Mouse (Mus musculus): ENCODE data around the gene Ubl7.

Gene Ubl7

DNA sequence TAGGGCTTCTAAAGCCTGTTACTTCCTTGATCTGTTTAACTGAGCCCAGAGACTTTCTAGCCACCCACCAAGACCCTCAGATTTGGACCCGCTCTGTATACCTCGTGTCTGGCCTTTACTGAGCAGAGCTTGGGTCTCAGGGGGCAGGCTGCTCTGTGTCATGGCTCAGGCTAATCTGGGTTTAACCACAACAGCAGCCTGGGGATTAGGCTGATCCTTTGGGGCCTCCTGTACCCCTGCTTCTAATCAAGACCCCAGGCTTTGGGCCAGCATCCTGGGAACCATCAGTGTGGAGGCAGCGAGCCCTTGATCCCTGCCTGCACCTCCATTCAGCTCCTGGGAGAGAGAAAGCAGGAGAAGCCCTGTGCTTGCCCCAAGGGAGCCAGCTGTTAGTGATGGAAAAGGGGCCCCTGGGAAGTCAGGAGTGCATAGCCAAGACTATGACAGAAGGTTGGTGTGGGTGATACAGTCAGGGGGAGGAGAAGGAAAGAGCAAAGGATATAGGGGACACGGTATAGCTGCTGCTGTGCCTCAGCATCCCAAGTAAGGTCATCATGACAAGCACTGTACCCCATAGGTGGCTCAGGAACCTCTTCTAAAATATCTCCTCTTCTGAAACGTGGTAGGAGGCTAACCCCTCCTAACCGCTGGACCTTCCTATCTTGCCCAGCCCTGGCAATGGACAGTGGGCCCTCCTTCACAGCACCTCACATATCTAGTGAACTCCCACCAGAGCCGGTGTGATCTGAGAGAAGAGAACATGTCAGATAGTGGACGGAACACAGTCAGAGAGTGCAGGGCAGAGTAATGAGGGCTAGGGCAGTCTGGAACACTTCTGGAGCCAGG, 35.2 kb downstream of the Ubl7 start:
- no peak for ATAC-seq (ENCODE audit: insufficient number of reproducible peaks, low FRiP score, low TSS enrichment)

DNA sequence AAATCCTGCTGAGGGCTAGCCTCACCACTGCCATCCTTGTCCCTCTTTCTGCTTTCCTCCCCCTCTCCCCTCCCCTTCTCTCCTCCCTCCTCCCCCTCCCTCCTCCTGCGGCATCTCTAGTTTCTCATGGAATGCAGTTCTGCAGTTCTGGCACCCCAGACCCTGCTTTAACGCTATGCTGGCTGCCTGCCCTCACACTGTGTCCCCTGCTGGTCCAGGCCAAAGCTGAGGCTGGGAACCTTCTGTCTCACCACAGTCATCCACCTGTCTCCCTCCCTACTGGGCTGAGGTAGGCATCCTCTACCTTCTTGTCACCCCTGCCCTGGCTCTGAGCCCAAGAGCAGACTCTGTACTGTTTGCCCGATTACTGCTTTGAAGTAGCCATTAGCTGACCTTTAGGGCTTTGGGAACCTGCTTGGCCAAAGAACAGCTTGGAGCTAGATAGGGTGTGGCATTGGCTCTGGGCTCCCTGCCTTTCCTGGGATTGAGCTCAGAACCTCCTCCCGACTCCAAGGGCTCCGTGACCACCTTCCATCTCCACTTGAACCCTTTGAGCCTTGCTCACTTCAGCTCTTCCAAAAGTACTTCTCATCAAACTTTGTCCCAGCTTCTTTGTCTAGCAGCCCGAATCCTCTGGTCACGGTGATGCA, 36.7 kb downstream of the Ubl7 start:
- ATAC-seq (ENCODE audit: insufficient number of reproducible peaks, low FRiP score, low TSS enrichment): peak; percentile 47; the same call in 1 of the 2 replicates

DNA sequence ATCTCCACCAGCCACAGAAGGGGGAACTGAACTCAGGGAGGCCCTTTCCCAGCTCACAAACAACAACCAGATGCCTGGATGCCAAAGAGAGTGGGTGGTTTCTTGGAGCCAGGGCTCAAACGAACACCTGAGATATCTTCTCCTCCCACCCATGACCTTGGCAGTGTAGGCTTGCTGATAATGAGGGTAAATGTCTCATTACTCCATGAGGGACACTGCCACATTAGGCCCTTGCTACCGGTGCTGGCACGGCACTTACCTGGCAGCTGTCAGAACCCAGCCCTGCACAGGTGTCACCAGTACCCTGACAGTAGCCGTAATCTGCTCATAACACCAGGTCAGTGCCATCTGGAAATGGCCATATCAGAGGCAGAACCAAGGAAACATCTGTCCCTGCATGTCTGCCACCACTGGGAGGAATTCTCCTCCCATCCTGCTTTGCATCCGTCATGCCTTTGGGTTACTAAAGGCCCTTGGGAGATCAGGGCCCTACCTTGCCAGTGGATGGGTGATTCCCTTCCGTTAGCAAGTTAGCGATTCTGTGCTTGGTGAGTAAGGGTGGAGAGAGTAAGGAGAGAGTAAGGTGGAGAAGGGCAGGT, 37.7 kb downstream of the Ubl7 start:
- no peak for ATAC-seq (ENCODE audit: insufficient number of reproducible peaks, low FRiP score, low TSS enrichment)

DNA sequence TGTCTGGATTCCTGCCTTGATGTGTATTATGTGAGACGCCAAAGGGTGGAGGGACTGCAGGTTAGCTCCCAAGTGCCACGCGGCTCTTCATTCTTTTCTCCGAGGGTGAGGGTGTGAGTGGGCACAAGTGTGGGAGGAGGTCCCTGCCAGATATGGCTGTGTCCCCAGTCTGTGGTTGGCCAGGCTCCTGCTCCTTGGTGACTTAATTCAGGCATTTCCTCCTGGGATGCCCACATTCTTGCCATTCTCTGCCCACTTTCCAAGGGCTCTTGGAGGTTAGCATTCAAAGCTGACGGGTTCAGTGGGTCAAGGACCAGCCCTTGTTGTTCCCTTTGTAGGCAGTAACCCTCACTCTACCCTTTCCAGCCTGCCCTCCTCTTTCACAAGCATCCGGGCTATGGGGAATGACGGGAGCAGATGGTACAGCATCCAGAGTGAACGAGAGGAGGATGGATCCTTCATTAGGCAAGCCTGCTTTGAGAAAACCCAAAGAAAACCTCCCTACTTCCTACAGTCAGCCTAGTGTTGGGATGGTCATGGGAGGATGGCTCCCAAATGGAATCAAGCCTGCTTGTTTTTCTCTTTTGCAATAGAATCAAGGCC, 38.4 kb downstream of the Ubl7 start:
- ATAC-seq (ENCODE audit: insufficient number of reproducible peaks, low FRiP score, low TSS enrichment): no peak

DNA sequence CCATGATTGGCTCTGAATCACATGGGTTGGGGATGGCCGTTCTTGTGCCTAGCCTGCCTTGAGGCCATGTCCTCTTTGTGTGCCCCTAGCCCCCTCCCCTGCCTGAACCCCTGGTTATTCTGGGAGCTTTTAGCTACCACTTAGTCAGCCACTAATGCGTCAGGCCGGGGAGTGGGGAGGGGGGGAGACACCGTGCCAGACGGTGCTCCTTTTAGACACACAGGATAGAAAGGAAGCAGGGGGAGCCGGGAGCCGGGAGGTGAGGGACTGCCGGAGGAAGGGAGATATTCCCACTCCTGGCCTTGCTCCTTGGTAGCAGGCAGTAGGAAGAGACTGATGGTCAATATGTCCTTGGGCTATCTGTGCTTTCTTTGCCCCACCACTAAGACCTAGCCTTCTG, 39.1 kb downstream of the Ubl7 start:
- no peak for ATAC-seq (ENCODE audit: insufficient number of reproducible peaks, low FRiP score, low TSS enrichment)

DNA sequence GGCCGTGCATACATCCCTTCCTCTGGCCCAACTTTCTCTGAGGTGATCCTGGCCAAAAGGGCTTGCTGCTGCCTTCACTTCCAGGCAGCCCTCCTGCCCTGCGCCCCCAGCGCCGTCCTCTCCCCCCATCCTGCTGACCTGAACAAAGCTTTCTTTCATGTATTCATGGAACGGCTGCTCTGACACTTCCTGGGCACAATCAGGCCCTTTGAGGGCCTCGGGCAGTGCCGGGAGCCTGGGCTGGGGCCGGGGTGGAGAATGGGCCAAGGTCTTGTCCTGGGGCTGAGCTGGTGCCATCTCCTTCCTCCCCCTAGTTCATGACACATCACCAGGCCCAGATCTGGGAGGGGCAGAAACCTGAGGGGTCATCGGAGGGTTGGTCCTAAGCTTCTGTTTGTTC, 39.7 kb downstream of the Ubl7 start:
- no peak for ATAC-seq (ENCODE audit: insufficient number of reproducible peaks, low FRiP score, low TSS enrichment)

DNA sequence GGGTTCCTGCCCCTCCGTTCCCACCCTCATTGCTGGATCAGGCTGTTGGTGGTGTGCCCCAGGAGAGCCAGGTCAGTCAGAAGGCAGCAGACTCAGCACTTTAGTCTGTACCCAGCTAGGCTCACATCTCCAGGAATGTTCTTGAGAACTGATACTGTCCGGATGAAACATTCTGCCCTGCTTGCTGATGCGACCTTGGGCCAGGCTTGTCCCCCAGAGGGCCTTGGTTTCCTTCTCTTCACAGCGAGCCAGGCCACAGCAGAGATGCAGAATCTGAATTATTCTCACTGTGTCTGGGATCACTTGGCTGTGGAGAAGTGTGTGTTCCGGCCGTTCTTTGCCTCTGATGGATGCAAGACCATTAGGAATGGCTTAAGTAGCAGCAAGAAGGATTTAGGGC, 41.2 kb downstream of the Ubl7 start:
- ATAC-seq (ENCODE audit: insufficient number of reproducible peaks, low FRiP score, low TSS enrichment): no peak

DNA sequence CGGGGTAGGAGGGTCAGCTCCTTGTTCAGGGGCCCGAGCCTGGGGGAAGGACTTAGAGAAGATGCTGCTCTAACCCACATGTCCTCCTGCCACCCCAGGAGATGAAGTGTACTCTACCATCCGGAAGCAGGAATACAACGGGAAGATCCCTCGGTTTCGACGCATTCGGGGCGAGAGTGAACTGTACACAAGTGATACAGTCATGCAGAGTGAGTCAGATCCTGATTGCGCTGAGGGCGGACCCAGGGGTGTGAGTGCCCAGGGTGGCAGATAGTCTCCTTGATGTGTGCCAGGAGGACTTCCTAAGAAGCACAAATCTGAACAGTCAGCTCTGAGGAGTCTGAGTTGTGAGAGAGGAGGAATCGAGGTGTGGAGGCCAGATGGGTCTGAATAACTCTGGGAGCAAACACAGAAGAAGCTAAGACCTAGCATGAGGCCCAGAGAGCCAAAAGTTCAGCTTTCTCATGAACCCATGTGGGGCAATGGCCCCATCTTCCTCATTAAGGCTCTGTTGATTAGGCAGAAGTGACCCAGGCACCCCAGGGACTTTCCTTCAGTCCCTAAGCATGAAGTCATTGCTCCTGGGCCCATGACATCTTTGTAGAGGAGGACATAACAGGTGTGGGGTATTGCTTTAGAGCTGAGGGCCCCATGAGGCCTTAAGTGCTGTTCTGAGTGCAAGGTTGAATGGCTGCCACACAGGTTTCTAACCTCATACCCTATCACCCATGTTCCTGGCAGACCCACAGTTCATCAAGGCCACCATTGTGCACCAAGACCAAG, 44.4 kb downstream of the Ubl7 start:
- no peak for ATAC-seq (ENCODE audit: insufficient number of reproducible peaks, low FRiP score, low TSS enrichment)

DNA sequence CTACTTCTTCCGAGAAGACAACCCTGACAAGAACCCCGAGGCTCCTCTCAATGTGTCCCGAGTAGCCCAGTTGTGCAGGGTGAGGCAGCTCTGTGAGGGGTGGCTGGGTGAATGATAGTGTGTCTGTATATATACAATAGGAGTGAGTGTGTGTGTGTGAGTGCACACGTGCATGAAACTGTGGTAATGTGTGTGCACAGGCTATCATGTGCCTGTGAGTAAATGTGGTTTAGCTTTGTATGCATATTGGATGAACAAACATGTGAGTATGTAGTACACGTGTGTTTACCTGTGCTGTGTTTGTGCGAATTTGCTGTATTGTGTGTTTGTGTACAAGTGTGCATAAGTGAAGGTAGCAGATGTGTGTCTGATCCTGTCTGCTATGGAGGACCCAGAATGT, 45.0 kb downstream of the Ubl7 start:
- ATAC-seq (ENCODE audit: insufficient number of reproducible peaks, low FRiP score, low TSS enrichment): no peak

DNA sequence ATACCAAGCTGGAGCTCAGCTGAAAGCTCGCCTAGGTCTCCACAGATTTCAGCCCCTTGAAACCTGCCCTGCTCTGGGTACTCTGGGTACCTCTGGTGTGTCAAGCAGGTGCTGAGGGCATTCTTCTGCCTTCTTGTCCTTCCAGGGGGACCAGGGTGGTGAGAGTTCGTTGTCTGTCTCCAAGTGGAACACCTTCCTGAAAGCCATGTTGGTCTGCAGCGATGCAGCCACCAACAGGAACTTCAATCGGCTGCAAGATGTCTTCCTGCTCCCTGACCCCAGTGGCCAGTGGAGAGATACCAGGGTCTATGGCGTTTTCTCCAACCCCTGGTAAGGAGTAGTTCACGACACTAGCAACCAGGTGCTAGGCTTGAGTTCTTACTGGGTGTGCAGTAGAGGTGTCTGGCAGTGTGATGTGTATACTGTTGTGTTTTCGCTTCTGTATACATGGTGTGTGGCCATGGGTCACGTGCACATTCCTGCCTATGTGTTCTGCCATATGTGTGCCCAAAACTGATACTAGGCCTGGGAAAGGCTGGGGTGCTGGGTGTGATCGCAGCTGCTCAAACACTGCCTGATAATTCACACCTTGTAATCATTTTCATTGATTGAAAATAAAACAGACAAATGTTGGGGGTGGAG, 45.5 kb downstream of the Ubl7 start:
- no peak for ATAC-seq (ENCODE audit: insufficient number of reproducible peaks, low FRiP score, low TSS enrichment)

DNA sequence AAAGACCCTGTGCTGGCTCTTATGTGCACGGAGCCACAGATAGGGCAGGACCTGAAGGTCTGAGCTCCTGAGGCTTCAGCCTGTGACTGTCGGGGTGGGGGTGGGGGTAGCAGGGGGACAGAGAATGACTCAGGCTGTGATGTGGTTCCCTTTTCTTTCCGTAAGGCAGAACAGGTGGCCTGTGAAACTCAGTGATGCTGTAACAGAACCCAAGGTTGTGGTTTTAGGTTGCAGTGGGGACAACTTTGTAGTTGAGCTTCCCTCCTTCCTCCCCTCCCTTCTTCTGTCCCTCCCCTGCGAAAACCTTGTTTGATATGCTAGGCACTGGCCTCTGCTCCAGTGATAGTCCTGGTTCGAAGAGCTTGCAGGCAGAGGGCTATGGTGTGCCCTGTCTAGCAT, 46.1 kb downstream of the Ubl7 start:
- ATAC-seq (ENCODE audit: insufficient number of reproducible peaks, low FRiP score, low TSS enrichment): no peak

DNA sequence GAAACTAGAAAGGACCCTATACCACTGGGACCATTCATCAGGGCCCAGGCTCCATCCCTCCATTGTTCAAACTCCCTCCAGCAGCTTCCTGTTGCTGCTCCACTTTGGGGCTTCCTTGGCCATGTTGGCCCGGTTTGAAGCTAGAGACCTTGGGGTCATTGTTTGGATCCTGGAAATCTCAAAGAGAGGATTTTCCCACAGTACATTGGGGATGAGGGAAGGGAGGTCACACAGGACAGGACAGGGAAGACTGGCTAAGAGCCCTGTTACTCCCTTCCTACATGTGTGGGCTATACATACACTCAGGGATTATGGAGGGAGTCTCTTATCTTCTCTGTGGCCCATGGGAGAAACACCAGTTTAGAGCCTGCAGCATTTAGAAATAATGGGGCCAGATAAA, 47.8 kb downstream of the Ubl7 start:
- no peak for ATAC-seq (ENCODE audit: insufficient number of reproducible peaks, low FRiP score, low TSS enrichment)

DNA sequence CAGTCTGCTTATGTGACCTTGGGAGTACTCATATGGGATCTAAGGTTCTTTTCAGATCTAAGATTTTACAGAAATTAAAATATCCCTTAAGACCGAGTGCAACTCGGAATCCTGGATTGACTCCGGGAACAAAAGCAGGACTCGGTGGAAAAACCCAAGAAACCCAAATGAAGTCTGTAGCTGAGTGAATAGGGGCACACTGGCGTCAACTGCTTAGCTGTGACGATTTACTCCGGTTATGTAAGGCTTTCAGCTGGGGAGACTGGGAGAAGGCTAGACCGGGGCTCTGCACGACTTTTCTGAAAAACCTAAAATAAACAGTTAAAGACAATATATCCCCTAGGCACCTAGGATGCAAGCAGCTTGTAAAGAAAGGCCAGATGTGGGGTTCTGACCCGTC, 48.6 kb downstream of the Ubl7 start:
- ATAC-seq (ENCODE audit: insufficient number of reproducible peaks, low FRiP score, low TSS enrichment): no peak

DNA sequence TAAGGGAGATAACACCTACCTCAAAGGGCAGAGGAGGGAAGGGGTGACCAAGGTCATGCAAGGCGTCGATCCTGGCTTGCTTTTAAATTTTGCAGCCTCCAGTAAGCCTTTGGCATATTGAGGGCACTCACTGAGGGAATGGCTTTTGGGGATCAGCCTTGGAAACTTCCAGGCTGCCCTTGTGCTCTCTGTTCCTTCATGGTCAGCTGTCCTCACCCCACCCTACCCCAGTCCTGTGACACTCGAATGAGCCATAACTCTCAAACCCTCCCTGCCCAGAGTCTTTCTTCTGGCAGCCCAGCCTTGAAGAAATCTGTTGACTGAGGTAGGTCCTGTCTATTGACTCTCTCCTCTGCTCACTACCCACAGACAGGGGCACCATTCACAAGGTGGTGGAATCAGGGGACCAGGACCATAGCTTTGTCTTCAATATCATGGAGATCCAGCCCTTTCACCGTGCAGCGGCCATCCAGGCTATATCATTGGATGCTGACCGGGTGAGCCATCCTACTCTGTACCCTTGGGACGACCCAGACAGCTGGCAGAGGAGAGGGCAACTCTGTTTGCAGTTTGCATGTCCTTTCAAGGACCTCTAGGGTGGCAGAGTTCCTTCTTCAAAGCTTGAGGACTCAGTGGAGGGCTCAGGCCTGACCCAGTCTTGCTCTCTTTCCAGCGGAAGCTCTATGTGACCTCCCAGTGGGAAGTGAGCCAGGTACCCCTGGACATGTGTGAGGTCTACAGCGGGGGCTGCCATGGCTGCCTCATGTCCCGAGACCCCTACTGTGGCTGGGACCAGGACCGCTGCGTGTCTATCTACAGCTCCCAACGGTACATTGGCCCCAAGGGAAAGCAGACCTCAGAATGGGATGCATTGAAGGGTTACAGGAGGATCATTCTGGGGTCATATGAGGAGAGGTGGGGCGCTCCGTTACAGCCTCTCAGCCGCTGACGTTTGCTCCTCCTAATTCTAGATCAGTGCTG, 49.4 kb downstream of the Ubl7 start:
- ATAC-seq (ENCODE audit: insufficient number of reproducible peaks, low FRiP score, low TSS enrichment): no peak

DNA sequence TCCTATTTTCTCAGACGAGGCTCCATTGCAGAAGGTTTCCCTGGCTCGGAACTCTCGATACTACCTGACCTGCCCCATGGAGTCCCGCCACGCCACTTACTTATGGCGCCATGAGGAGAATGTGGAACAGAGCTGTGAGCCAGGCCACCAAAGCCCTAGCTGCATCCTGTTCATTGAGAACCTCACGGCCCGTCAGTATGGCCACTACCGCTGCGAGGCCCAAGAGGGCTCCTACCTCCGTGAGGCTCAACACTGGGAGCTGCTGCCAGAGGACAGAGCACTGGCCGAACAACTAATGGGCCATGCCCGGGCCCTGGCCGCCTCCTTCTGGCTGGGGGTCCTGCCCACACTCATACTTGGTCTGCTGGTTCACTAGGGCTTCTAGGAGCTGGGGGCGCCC, 50.4 kb downstream of the Ubl7 start:
- ATAC-seq (ENCODE audit: insufficient number of reproducible peaks, low FRiP score, low TSS enrichment): no peak

DNA sequence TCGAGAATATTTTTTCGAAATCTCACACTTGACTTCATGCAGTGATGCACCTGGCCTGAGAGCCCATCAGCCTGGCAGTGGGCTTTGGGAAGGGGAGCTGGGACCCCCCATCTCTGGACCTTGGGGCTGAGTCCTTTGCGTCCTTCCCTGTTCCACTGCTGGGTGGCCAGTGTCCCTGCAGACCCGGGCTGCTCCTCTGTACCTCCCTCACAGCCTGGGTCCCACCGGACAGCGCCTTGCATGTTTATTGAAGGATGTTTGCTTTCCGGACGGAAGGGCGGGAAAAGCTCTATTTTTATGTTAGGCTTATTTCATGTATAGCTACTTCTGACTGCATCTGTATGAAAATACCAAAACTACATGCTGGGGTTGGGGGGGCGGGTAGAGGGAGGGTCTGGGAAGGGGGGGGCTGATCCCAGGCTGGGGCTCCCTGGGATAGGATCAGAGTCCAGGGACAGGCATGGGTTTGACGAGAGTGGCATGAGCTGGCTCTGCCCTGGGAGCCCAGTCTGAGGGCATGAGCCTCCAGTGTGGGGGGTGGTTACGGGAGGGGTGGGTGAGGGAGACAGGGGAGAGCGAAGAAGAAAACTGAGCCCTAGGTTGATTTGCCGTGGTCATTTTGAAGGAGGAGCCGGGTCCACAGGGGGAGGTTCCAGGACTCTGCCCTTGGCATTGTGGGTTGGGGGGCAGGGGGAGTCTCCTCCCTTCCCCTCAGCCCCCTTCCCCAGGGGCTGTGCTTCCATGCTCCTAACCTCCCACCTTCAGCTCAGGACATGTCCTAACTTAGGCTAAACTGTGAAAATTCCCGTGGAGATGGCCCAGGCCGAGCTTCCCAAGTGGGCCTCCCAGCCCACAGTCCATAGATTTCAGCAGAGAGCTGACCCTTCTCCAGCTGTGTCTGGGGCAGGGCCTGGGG, 51.3 kb downstream of the Ubl7 start:
- no peak for ATAC-seq (ENCODE audit: insufficient number of reproducible peaks, low FRiP score, low TSS enrichment)

DNA sequence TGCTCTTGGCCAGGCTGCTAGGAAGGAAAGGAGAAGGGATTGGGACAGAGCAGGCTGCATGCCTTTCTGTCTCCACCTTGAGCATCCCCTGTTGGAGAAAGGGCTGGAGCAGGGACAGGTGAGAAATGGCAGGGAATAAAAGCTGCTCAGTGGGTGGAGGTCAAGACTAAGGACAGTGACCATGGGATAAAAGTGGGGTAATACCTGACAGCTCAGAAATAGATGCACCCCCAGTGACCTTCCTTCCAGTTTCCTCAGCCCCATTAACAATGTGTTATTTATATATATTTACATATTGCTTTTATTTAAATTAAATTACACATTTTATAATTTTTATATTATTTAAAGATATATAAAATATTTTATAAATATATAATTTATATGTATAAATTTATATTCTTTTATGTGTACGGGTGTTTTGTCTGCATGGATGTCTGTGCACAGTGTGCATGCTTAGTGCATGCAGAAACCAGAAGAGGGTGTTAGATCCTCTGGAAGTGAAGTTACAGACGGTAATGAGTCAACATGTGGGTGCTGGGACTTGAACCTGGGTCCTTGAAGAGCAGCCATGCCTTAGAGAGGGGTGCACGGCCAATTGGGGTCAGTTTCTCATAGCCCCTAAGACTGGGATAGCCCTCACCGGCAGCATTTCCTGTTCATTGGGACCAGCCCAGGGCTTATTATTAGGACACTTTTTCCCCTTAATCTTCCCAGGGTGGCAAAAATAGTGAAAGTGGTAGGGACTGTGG, 52.6 kb downstream of the Ubl7 start:
- ATAC-seq (ENCODE audit: insufficient number of reproducible peaks, low FRiP score, low TSS enrichment): no peak
